ENCODE assay signal across 7 mouse cellular contexts in the genomic region with DNA sequence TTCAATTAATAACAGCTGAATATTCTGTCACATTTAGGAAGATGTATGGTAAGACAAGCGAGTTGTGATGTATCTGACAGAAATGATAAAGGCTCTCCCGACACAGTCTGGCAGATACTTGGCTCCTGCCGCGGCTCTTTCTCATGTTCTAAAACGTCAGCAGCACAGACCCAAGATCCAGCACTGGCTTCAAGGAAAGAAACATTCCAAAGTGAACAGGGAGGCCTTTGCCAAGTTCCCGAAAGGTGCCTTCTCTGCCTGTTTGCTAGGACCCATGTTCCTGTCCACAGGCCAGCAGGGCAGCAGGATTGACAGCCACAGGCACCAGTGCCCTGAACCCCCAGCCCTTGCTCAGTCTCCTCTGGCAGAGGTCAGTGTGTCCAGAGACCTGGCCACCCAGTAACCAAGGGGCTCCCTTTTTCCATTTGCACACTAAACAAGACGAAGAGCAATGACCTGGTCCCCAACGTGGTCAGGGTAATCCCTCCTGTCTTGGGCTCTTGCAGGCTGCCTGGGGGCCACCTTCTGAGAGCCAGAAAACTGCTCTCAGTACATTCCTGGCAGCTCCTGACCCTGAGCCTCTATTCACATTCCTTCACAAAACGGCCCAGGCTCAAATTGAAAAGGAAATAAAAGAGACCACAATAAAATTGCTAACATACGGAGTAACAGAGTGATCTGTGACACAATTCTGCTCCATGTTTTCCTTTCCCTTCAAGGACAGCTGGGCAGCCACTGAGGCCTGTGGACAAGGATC.
DNase-seq lines count a peak whose midpoint lies in the region; ATAC-seq and TF ChIP-seq lines count a peak whose summit lies in the region.

No protein-coding gene starts in this region.

- no peaks in the 10 kb centered on the region for H3K27me3 ChIP-seq in midbrain, postnatal 0 days (ENCODE audit: insufficient read depth, low read length)

- no peaks in the 10 kb centered on the region for H3K36me3 ChIP-seq in midbrain, postnatal 0 days (ENCODE audit: insufficient read depth, low read length)

- peak; percentile 37 for DNase-seq in right cerebral cortex, adult 18-20 months
- DNase-seq in right cerebral cortex, postnatal 36 days (ENCODE audit: low spot score in 2 of 2) = no peak
- peak; percentile 17 for DNase-seq in forelimb bud, embryonic 11.5 days (ENCODE audit: low read depth, low spot score)
- peak; percentile 33 for DNase-seq in kidney, adult 18-20 months
- DNase-seq in midbrain, postnatal 0 days (ENCODE audit: low spot score) = no peak
- no peak for DNase-seq in liver
- DNase-seq in urinary bladder, adult 2 months (ENCODE audit: low spot score) = no peak

- H3K4me3 ChIP-seq in midbrain, postnatal 0 days (ENCODE audit: low read depth, low read length) = no peak overlapping the region

- no peak for TF ChIP-seq CTCF in midbrain, postnatal 0 days (IDR thresholded peaks at IDR 0.05)

- H3K9me3 ChIP-seq in midbrain, postnatal 0 days (ENCODE audit: low read length) = no peaks in the 10 kb centered on the region

- H3K4me1 ChIP-seq in midbrain, postnatal 0 days (ENCODE audit: insufficient read depth, low read length) = peaks cover 20% of the 10 kb centered on the region; the same call in 1 of the 2 replicates

- 36% methylated on average over 10 of the region's 10 CpGs for WGBS in midbrain, postnatal 0 days

- H3K4me2 ChIP-seq in midbrain, postnatal 0 days (ENCODE audit: low read depth, low read length, poor library complexity, severe bottlenecking) = no peak overlapping the region; the same call in 1 of the 2 replicates

- peak overlapping the region; percentile 43 for H3K27ac ChIP-seq in midbrain, postnatal 0 days (ENCODE audit: low read depth, low read length)

- ATAC-seq in midbrain, postnatal 0 days (ENCODE audit: low FRiP score) = 0 out of 2 replicates have a peak, but pooled peaks have one; percentile 21

- H3K9ac ChIP-seq in midbrain, postnatal 0 days (replicated peaks; ENCODE audit: low read length, poor library complexity, severe bottlenecking) = no peak overlapping the region

Comparison
In these comparisons a context has a peak if more than half of its experiments do, and no peak if none do; other contexts are left out.
1. DNase-seq: peak in right cerebral cortex, adult 18-20 months (single experiment), forelimb bud, embryonic 11.5 days (single experiment) and kidney, adult 18-20 months (single experiment); none in right cerebral cortex, postnatal 36 days (0 of 2), midbrain, postnatal 0 days (single experiment), liver (single experiment) and urinary bladder, adult 2 months (single experiment).